Mouse (Mus musculus): ENCODE results near the gene Vav3. TPM values are rescaled to one million over a fixed set of nuclear protein-coding genes. Genes with fewer than 3 reads are reported as not detected.

The Vav3 gene
- total RNA-seq, 2 experiments from 2014 or later = 12.3 to 18.7 TPM

DNA sequence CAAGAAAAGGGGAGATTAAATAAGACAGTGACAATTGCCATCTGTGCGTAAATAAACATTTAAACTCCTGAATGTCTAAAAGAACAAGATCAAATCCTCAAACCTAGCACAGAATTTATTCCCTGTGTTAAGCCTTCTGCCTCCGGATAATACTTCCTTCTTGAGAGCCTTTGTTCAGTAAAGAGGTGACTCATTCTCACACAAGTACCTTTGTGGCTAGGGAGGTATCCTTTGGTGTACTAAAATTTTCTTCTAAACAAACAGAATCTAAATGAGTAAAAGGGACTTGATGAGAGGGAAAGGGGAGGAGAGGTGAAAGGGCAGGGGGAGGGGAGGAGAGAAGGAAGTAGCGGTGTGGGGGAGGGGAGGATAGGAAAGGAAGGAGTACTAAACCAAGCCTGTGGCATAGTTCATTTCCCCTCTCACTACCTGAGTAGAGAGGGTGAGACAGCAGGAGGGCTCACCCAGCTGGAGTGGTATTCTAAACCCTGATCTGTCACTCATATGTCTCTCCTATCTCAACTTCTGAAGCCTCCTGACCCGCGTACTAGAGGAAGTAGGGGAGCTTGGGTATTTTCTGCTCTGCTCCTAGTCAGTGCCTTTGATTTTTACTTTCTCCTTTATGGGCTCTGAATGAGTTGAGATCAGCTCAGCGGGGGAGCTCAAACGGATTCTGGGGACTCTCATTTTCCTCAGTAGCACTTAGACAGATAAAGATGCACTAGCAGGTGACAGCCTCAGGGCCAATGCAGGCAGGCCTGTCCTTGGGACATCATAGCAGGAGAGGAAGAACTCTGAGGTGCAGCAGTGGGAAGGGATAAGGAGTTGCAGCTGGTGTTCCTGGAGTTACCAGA is 16.8 kb upstream of the Vav3 start:
- no peak for TF ChIP-seq CTCF (conservative IDR thresholded peaks at IDR 0.05)

DNA sequence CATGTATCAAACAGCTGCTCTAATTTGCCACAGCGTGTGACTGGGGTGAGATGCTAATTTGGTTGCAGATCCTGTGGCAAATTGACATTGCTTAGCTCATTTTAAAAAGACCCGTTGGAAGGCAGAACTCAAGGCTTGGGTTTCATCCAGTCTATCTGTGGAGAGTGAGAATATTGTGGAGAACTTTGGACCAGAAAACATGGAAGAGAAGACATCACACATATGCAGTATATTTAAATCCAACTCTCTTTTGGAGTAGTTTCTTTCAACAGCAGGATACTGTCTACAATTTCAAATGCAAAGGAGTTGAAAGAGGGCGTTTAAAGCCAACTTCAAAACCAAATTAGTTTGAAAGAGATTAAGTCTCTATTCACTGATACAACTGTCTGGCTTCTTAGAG is 13.3 kb upstream of the Vav3 start:
- no peak overlapping the region for H3K27ac ChIP-seq
- no peak for DNase-seq (ENCODE audit: low spot score in 2 of 2)
- no peak overlapping the region for H3K4me3 ChIP-seq
- TF ChIP-seq CTCF (conservative IDR thresholded peaks at IDR 0.05) = no peak

More for the DNA sequence above, 16.8 kb upstream of the Vav3 start:
- DNase-seq (ENCODE audit: low spot score in 2 of 2) = no peak
- Histone ChIP-seq H3K4me3 (no peak overlapping the region), H3K27ac (no peak overlapping the region)

DNA sequence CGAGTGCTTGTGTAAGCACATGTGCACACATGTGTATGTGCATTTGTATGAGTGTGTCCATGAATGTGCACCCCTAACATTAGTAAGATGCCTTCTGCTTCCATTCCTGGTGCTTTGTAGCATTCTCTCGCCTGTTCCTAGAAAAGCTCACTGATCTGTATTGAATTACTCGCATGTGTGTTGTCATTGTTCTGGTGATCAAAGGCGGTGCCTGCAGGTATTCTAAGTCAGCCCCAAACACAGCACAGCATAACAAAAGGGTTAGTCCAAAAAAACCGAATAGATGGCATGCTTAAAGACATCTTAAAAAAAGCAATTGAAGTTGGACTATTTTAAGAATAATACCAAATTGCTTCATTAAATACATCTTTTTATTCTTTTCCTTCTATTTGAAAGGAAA is 7.7 kb upstream of the Vav3 start:
- TF ChIP-seq CTCF (conservative IDR thresholded peaks at IDR 0.05) = no peak
- H3K4me3 ChIP-seq = no peak overlapping the region
- DNase-seq (ENCODE audit: low spot score in 2 of 2) = no peak
- no peak overlapping the region for H3K27ac ChIP-seq

DNA sequence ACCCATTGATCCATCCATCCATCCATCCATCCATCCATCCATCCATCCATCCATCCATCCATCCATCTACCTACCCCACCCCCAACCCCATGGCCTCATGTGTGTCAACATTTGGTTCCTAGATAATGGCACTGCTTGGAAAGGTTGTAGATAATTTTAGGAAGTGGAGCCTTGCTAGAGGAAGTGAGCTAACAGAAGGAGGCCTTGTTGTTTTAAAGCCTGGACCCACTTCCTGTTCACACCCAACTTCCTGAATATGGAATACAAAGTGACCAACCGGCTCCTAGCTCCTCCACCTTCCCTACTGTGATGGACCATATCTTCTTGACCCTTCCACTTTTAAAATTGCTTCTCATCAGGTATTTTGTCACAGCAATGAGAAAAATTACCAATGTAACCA is 5.0 kb upstream of the Vav3 start:
- no peak for TF ChIP-seq CTCF (conservative IDR thresholded peaks at IDR 0.05)
- no peak overlapping the region for H3K27ac ChIP-seq
- H3K4me3 ChIP-seq = no peak overlapping the region
- no peak for DNase-seq (ENCODE audit: low spot score in 2 of 2)

DNA sequence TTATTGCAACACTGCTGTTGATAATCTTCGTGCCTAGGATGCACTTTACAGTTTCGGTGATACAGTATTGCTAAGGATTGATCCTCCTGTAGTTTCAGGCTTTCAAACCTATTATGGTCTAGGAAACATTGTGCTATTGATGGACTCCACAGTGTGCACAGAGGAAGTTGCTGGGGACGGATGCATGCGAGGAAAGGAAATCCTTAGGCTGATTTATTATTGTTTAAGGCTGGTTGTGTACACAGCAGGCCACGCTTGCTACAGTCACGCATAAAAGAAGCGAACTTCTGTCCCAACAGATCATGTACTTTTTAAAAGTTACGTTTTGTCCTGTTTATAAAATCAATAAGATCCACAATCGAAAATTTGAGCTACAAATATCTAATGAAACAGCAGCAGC is 1.2 kb upstream of the Vav3 start:
- no peak for TF ChIP-seq CTCF (conservative IDR thresholded peaks at IDR 0.05)
- H3K4me3 ChIP-seq = no peak overlapping the region
- DNase-seq (ENCODE audit: low spot score in 2 of 2) = no peak
- H3K27ac ChIP-seq = no peak overlapping the region

DNA sequence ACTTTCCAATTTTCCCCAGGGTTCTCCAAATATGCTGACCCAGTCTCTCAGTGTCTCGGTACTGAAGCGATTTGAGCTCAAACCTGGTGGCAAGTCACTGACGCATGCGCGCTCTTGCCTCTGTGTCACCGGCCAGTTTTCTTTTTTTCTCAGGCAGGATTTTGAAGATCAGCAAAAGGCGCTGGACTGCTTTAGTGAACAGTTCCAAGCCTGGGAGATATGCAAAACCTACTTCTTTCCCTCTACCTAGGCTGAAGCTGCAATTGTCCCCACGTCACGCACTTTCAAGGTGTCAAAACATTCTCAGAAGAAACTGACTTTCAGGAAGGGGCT is 546 bp upstream of the Vav3 start:
- DNase-seq (ENCODE audit: low spot score in 2 of 2) = peak; percentile 29 to 34
- Histone ChIP-seq H3K27ac (peak overlapping the region; percentile 89), H3K4me3 (peak overlapping the region; percentile 76)
- no peak for TF ChIP-seq CTCF (conservative IDR thresholded peaks at IDR 0.05)

DNA sequence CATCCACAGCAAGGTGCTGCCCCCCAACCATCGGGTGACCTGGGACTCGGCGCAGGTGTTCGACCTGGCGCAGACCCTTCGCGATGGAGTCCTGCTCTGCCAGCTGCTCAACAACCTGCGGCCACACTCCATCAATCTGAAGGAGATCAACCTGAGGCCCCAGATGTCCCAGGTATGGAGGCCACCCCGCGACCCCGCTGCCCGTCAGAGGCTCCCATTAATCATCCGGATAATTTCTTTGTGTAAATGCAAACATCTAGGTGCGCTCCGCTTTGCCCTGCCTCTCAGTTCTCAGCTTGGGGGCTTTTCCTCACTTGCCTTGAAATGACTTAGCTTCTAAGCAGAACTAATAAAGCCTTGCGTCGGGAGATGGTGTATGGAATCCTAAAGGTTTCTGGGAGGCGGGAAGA is 623 bp downstream of the Vav3 start:
- DNase-seq (ENCODE audit: low spot score in 2 of 2) = no peak
- H3K27ac ChIP-seq = peak overlapping the region; percentile 89
- TF ChIP-seq CTCF (conservative IDR thresholded peaks at IDR 0.05) = no peak

DNA sequence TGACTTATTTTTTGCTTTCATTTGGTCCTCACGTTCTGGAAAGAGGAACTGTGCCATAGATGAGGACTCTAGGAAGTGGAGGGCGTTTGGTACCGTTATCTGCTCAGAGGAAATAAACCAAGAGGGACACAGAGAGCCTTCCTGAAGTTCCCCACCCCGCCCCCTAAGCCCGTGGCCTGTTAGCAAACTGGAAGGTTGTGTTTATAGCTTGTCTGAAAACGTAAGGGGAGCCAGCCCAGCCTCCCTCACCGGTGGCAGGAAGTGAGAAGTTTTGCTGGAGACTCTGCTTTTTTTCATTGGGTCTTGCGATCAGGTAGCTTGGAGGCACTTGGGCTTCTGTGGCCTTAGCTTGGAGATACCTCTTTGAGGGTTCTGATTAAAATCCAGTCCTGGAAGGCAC is 1.2 kb downstream of the Vav3 start:
- TF ChIP-seq CTCF (conservative IDR thresholded peaks at IDR 0.05) = no peak
- no peak for DNase-seq (ENCODE audit: low spot score in 2 of 2)
- Histone ChIP-seq H3K4me3 (peak overlapping the region; percentile 76), H3K27ac (peak overlapping the region; percentile 53; the same call in 1 of the 2 replicates)

More for the DNA sequence above, 623 bp downstream of the Vav3 start:
- H3K4me3 ChIP-seq = peak overlapping the region; percentile 76

DNA sequence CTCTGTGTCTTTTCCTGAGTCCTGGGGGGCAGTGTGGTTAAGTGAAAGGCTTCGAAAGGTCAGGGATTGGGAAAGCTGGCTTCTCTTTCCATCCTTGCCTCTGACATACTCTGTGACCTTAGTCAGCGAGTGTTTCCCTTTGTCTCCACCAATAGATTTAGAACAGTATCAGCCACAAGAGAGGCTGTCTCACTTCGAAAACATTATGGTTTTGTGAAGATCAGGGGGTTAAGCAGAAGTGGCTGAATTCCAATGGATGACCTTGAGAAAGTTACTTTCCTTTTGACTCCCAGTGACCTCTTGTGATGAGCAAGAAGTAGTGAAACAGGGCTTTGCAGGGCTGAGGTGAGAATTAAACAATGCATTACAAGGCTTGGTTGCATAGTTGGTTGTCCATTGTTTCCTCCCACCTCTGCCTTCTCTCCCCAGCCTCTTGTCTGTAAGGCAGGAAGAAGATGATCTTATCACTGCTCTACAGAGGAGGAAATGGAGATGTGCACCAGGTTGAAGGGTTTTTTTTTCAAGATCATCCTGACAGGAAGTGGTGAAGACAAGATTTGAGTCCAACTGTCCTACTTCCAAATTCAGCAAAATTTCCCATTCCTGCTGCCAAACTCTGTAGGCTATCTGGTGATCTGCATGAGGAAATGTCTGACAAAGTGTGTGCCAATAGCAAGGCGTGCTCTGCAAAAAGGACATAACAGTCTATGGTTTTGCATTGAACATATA is 11.7 kb downstream of the Vav3 start:
- Histone ChIP-seq H3K27ac (no peak overlapping the region), H3K4me3 (no peak overlapping the region)
- DNase-seq (ENCODE audit: low spot score in 2 of 2) = no peak
- no peak for TF ChIP-seq CTCF (conservative IDR thresholded peaks at IDR 0.05)

DNA sequence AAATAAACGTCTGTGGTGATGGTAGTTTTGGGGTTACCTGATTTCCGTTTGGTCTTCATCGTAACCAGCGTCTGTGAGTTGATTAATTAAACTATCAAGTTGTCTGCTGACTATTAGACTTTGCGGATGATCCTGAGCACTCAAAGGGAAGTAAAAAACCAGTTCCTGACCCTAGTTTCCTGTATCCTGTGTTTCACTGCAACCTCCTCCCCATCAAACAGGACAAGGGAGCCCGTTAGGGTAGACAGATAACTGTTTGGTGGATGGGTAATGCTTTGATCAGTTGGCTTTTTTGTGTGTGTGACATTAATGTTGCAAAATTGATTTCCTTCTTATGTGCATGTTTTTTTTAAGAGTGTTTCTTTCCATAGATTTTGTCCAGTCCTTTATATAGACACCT is 12.2 kb downstream of the Vav3 start:
- no peak for TF ChIP-seq CTCF (conservative IDR thresholded peaks at IDR 0.05)
- Histone ChIP-seq H3K4me3 (no peak overlapping the region), H3K27ac (no peak overlapping the region)
- no peak for DNase-seq (ENCODE audit: low spot score in 2 of 2)

DNA sequence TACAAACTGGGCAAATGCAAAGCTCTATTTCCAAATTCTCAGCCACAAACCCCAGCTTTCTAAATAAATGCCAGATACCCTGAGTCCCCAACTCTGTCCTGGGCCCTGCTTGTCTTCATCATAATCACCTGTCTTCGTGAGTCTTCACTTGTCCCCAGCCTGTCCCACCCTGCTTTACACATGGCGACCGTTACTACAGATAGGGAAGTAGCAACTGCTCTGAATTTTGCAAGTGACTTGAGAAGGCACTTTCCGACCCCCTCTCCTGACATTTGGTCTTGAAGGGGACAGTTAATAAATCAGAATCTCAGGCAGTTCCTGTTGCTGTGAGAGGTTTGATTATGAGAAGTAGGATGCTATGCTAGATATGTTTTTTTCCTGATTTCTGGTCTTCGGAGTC is 13.4 kb downstream of the Vav3 start:
- no peak for TF ChIP-seq CTCF (conservative IDR thresholded peaks at IDR 0.05)
- no peak for DNase-seq (ENCODE audit: low spot score in 2 of 2)
- Histone ChIP-seq H3K4me3 (no peak overlapping the region), H3K27ac (no peak overlapping the region)

DNA sequence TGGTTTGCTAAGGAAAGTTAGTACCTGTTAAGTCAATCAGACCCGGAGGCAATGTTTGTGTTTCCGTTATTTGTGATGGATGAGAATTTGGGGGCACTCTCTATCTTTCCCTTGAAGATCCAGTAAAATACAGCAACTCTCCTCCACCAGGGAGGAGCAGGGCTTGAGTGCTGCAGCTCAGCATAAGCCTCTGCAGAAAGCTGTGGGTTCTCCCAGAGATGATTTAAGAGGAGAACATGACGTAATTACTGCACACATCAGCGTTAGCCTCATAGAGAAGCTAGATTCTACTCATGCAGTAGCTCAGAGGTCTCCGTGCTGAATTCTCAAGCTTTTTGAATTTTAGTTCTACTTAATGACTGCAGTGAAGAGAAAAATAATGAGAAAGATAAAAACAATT is 14.7 kb downstream of the Vav3 start:
- no peak overlapping the region for H3K4me3 ChIP-seq
- no peak overlapping the region for H3K27ac ChIP-seq
- no peak for TF ChIP-seq CTCF (conservative IDR thresholded peaks at IDR 0.05)
- DNase-seq (ENCODE audit: low spot score in 2 of 2) = no peak

DNA sequence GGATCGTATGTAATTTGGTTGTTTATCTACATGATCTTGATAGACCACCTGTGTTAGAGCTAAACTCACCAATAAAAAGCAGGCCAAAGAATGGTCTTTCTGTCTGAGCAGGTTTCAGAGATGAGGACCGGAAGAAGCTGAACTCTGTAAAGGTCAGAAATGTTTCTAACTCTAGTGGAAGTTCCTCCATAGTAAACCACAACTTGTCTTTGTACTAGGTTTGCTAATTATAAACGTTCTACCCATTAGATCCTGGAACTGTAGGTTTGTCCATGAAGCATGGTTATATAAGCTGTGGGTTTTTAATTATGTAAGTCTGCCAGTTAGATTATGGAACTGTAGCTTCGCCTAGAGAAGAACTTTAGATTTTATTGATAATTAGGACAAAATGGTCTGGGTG is 20.3 kb downstream of the Vav3 start:
- Histone ChIP-seq H3K4me3 (no peak overlapping the region), H3K27ac (no peak overlapping the region)
- TF ChIP-seq CTCF (conservative IDR thresholded peaks at IDR 0.05) = no peak
- DNase-seq (ENCODE audit: low spot score in 2 of 2) = no peak

DNA sequence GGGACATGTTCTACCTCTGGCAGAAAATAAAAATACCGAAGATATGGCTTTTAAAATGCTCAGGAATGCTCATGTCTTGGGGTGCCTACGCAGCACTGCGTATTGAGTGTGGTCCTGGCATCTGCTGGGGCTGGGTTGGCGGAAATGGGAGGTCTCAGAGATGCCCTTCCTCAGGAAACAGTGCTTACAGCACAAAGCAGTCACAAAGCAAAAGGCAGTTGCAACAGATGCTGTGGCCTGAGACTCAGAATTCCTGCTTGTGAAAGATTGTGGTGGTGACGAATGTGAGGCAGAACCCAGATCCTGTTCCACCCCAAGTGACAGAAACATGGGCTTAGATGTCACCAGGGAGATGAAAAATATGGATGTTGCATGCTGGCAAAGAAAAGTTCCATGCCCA is 21.4 kb downstream of the Vav3 start:
- DNase-seq (ENCODE audit: low spot score in 2 of 2) = no peak
- H3K27ac ChIP-seq = no peak overlapping the region
- no peak overlapping the region for H3K4me3 ChIP-seq
- TF ChIP-seq CTCF (conservative IDR thresholded peaks at IDR 0.05) = no peak

Data from layer of hippocampus, adult 2 months (tissue).